Comparison of ENCODE assay signal across 11 mouse cellular contexts in the genomic region with DNA sequence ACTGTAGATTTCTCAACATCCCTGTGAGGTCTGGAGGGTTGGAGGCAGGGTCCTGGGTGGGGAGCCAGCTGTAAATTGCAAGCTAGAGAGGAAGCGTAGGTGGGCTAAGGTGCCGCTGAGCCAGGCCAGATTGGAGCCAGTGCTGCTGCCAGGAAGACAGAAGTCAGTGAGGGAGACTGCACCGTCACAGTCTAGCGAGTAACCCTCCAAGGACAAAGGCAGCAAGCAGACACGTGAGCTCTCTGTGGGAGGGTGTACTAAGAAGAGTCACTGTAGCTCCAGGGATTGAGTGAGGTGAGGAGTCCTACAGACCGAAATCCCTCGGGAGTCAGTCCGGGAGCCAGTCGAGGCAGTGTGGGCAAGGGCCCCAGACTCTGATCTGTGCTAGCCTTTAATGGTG. TPM values are rescaled to one million over a fixed set of nuclear protein-coding genes. Genes with fewer than 3 reads are reported as not detected.
DNase-seq lines count a peak whose midpoint lies in the region; ATAC-seq lines count a peak whose summit lies in the region.
"Had no signal": no experiment of that assay in that cellular context is flagged by ENCODE, and none has a peak within 500 bp of the region (broad histone marks: within the 10 kb centered on the region; RNA-seq: fewer than 3 reads in every experiment).

No protein-coding gene starts in this region.

- peaks cover 25% of the 10 kb centered on the region for H3K4me1 ChIP-seq in forebrain, embryonic 13.5 days
- H3K4me1 ChIP-seq in forebrain, embryonic 14.5 days (ENCODE audit: control insufficient read depth, insufficient read depth, low read length): peaks cover 10% of the 10 kb centered on the region
- peaks cover 14% of the 10 kb centered on the region for H3K4me1 ChIP-seq in midbrain, embryonic 12.5 days
- peaks cover 14% of the 10 kb centered on the region for H3K4me1 ChIP-seq in midbrain, embryonic 16.5 days (ENCODE audit: control insufficient read depth, insufficient read depth, low read length)
- H3K4me1 ChIP-seq in heart, embryonic 15.5 days (replicated peaks): peaks cover 57% of the 10 kb centered on the region

- 78% methylated on average over 9 of the region's 9 CpGs for WGBS in forebrain, embryonic 13.5 days
- WGBS in forebrain, embryonic 14.5 days: 78% methylated on average over 9 of the region's 9 CpGs
- WGBS in midbrain, embryonic 12.5 days: 70% methylated on average over 9 of the region's 9 CpGs
- WGBS in midbrain, embryonic 16.5 days: 61% methylated on average over 9 of the region's 9 CpGs
- WGBS in heart, embryonic 15.5 days: 63% methylated on average over 9 of the region's 9 CpGs

- H3K4me3 ChIP-seq in forebrain, embryonic 13.5 days: no peak overlapping the region
- H3K4me3 ChIP-seq in forebrain, embryonic 14.5 days (ENCODE audit: low read depth, low read length): no peak overlapping the region
- H3K4me3 ChIP-seq in midbrain, embryonic 12.5 days: no peak overlapping the region
- no peak overlapping the region for H3K4me3 ChIP-seq in midbrain, embryonic 16.5 days (ENCODE audit: low read depth, low read length)
- no peak overlapping the region for H3K4me3 ChIP-seq in heart, embryonic 15.5 days
- H3K4me3 ChIP-seq: liver, embryonic 13.5 days had no signal

- H3K9me3 ChIP-seq in forebrain, embryonic 13.5 days (replicated peaks): no peaks in the 10 kb centered on the region; the same call in 1 of the 2 replicates
- H3K9me3 ChIP-seq in forebrain, embryonic 14.5 days (replicated peaks; ENCODE audit: control insufficient read depth, low read length): 0 out of 2 replicates have a peak, but pooled peaks cover 3% of the 10 kb centered on the region
- H3K9me3 ChIP-seq in midbrain, embryonic 12.5 days: 0 out of 2 replicates have a peak, but pooled peaks cover 3% of the 10 kb centered on the region
- 0 out of 2 replicates have a peak, but pooled peaks cover 3% of the 10 kb centered on the region for H3K9me3 ChIP-seq in midbrain, embryonic 16.5 days (replicated peaks; ENCODE audit: control insufficient read depth, low read length, poor library complexity, severe bottlenecking)
- no peaks in the 10 kb centered on the region for H3K9me3 ChIP-seq in heart, embryonic 15.5 days (replicated peaks)

- H3K27ac ChIP-seq in forebrain, embryonic 13.5 days: no peak overlapping the region
- no peak overlapping the region for H3K27ac ChIP-seq in forebrain, embryonic 14.5 days (ENCODE audit: low read depth, low read length)
- 0 out of 2 replicates have a peak overlapping the region, but pooled peaks have one; percentile 15 for H3K27ac ChIP-seq in midbrain, embryonic 12.5 days (replicated peaks)
- no peak overlapping the region for H3K27ac ChIP-seq in midbrain, embryonic 16.5 days (ENCODE audit: low read length)
- peak overlapping the region; percentile 52 for H3K27ac ChIP-seq in heart, embryonic 15.5 days
- H3K27ac ChIP-seq: liver, embryonic 13.5 days had no signal

- H3K9ac ChIP-seq in forebrain, embryonic 13.5 days: 0 out of 2 replicates have a peak overlapping the region, but pooled peaks have one; percentile 16
- no peak overlapping the region for H3K9ac ChIP-seq in forebrain, embryonic 14.5 days (ENCODE audit: low read length)
- no peak overlapping the region for H3K9ac ChIP-seq in midbrain, embryonic 12.5 days (replicated peaks)
- no peak overlapping the region for H3K9ac ChIP-seq in midbrain, embryonic 16.5 days (ENCODE audit: low read depth, low read length)
- H3K9ac ChIP-seq in heart, embryonic 15.5 days: 0 out of 2 replicates have a peak overlapping the region, but pooled peaks have one; percentile 0
- H3K9ac ChIP-seq: liver, embryonic 13.5 days had no signal

- no peaks in the 10 kb centered on the region for H3K27me3 ChIP-seq in forebrain, embryonic 13.5 days
- H3K27me3 ChIP-seq in forebrain, embryonic 14.5 days (replicated peaks; ENCODE audit: control insufficient read depth, insufficient read depth, low read length): no peaks in the 10 kb centered on the region
- peaks cover 4% of the 10 kb centered on the region; the same call in 1 of the 2 replicates for H3K27me3 ChIP-seq in midbrain, embryonic 12.5 days
- no peaks in the 10 kb centered on the region for H3K27me3 ChIP-seq in midbrain, embryonic 16.5 days (ENCODE audit: control insufficient read depth, insufficient read depth, low read depth, low read length)
- H3K27me3 ChIP-seq in heart, embryonic 15.5 days: no peaks in the 10 kb centered on the region
- H3K27me3 ChIP-seq: liver, embryonic 13.5 days had no signal

- DNase-seq in forebrain, embryonic 14.5 days (ENCODE audit: low spot score): no peak
- DNase-seq in kidney, postnatal 25 days: peak; percentile 78 to 94
- no peak for DNase-seq in layer of hippocampus, postnatal 25 days (ENCODE audit: extremely low spot score in 1 of 2, low spot score in 1 of 2)
- DNase-seq: embryo, embryonic 11 days; liver, embryonic 13.5 days; right cerebral cortex, postnatal 25 days had no signal

- no peak overlapping the region for H3K4me2 ChIP-seq in forebrain, embryonic 13.5 days
- no peak overlapping the region for H3K4me2 ChIP-seq in forebrain, embryonic 14.5 days (ENCODE audit: low read length)
- no peak overlapping the region for H3K4me2 ChIP-seq in midbrain, embryonic 12.5 days (replicated peaks)
- H3K4me2 ChIP-seq in midbrain, embryonic 16.5 days (ENCODE audit: low read length): no peak overlapping the region
- H3K4me2 ChIP-seq in heart, embryonic 15.5 days: no peak overlapping the region
- H3K4me2 ChIP-seq: liver, embryonic 13.5 days had no signal

- no peak for ATAC-seq in forebrain, embryonic 13.5 days
- ATAC-seq in forebrain, embryonic 14.5 days: no peak
- no peak for ATAC-seq in midbrain, embryonic 12.5 days (ENCODE audit: low FRiP score, low read depth)
- ATAC-seq in midbrain, embryonic 16.5 days: no peak
- no peak for ATAC-seq in heart, embryonic 15.5 days (replicated peaks; ENCODE audit: insufficient number of reproducible peaks, insufficient read depth, low FRiP score, low read depth)
- no peak for ATAC-seq in granulocyte monocyte progenitor cell, adult 5-6 weeks (replicated peaks; ENCODE audit: poor library complexity, severe bottlenecking)

- H3K36me3 ChIP-seq in forebrain, embryonic 13.5 days (ENCODE audit: poor library complexity, severe bottlenecking): peaks cover 53% of the 10 kb centered on the region
- H3K36me3 ChIP-seq in forebrain, embryonic 14.5 days (ENCODE audit: control insufficient read depth, insufficient read depth, low read length): peaks cover 44% of the 10 kb centered on the region
- peaks cover 48% of the 10 kb centered on the region for H3K36me3 ChIP-seq in midbrain, embryonic 12.5 days
- H3K36me3 ChIP-seq in midbrain, embryonic 16.5 days (ENCODE audit: control insufficient read depth, insufficient read depth, low read length): peaks cover 19% of the 10 kb centered on the region; the same call in 1 of the 2 replicates
- peaks cover 15% of the 10 kb centered on the region for H3K36me3 ChIP-seq in heart, embryonic 15.5 days

RNA-seq across cellular contexts. Expression of gene Mnt, which starts 10.6 kb away (rescaled TPM):
- 6.8 and 8.1 TPM in 2 replicates for polyA plus RNA-seq in forebrain, embryonic 13.5 days (2015; fragmentation: Nextera tagmentation; extraction: Ambion mirVana)
- 6.8 and 7.6 TPM in 2 replicates for polyA plus RNA-seq in forebrain, embryonic 14.5 days (2014; fragmentation: Nextera tagmentation; extraction: Ambion mirVana)
- polyA plus RNA-seq in midbrain, embryonic 12.5 days (2016; fragmentation: Nextera tagmentation; extraction: Ambion mirVana): 8.7 TPM in 2 replicates
- 7.6 and 8.6 TPM in 2 replicates for polyA plus RNA-seq in midbrain, embryonic 16.5 days (2015; fragmentation: Nextera tagmentation; extraction: Ambion mirVana)
- polyA plus RNA-seq in heart, embryonic 15.5 days (2015; fragmentation: Nextera tagmentation; extraction: Ambion mirVana): 3.0 and 3.7 TPM in 2 replicates
- total RNA-seq in granulocyte monocyte progenitor cell, adult 5-6 weeks (2014; fragmentation: Nextera tagmentation): 14.4 and 20.2 TPM in 2 replicates
- 5.3 and 6.0 TPM in 2 replicates for total RNA-seq in granulocyte monocyte progenitor cell, adult 5-6 weeks (2017)
- total RNA-seq in layer of hippocampus, postnatal 25 days (2021): 10 to 100 TPM; 28.9 to 34.4 TPM

RNA-seq across cellular contexts. Expression of gene Sgsm2, which starts 55.5 kb away (rescaled TPM):
- 9.7 and 10.5 TPM in 2 replicates for polyA plus RNA-seq in forebrain, embryonic 13.5 days (2015; fragmentation: Nextera tagmentation; extraction: Ambion mirVana)
- 8.3 and 10.6 TPM in 2 replicates for polyA plus RNA-seq in forebrain, embryonic 14.5 days (2014; fragmentation: Nextera tagmentation; extraction: Ambion mirVana)
- polyA plus RNA-seq in midbrain, embryonic 12.5 days (2016; fragmentation: Nextera tagmentation; extraction: Ambion mirVana): 16.2 and 19.0 TPM in 2 replicates
- 30.3 and 31.8 TPM in 2 replicates for polyA plus RNA-seq in midbrain, embryonic 16.5 days (2015; fragmentation: Nextera tagmentation; extraction: Ambion mirVana)
- 3.5 and 5.5 TPM in 2 replicates for polyA plus RNA-seq in heart, embryonic 15.5 days (2015; fragmentation: Nextera tagmentation; extraction: Ambion mirVana)
- 6.7 and 8.9 TPM in 2 replicates for total RNA-seq in granulocyte monocyte progenitor cell, adult 5-6 weeks (2014; fragmentation: Nextera tagmentation)
- 2.8 and 3.0 TPM in 2 replicates for total RNA-seq in granulocyte monocyte progenitor cell, adult 5-6 weeks (2017)
- total RNA-seq in layer of hippocampus, postnatal 25 days (2021): 10 to 100 TPM; 82.9 to 86.4 TPM

RNA-seq across cellular contexts. Expression of gene Tsr1, which starts 56.5 kb away (rescaled TPM):
- polyA plus RNA-seq in forebrain, embryonic 13.5 days (2015; fragmentation: Nextera tagmentation; extraction: Ambion mirVana): 33.3 and 39.1 TPM in 2 replicates
- polyA plus RNA-seq in forebrain, embryonic 14.5 days (2014; fragmentation: Nextera tagmentation; extraction: Ambion mirVana): 33.2 and 38.2 TPM in 2 replicates
- polyA plus RNA-seq in midbrain, embryonic 12.5 days (2016; fragmentation: Nextera tagmentation; extraction: Ambion mirVana): 36.0 and 36.4 TPM in 2 replicates
- polyA plus RNA-seq in midbrain, embryonic 16.5 days (2015; fragmentation: Nextera tagmentation; extraction: Ambion mirVana): 27.6 and 30.2 TPM in 2 replicates
- polyA plus RNA-seq in heart, embryonic 15.5 days (2015; fragmentation: Nextera tagmentation; extraction: Ambion mirVana): 19.2 and 25.9 TPM in 2 replicates
- total RNA-seq in granulocyte monocyte progenitor cell, adult 5-6 weeks (2014; fragmentation: Nextera tagmentation): 52.4 and 58.6 TPM in 2 replicates
- total RNA-seq in granulocyte monocyte progenitor cell, adult 5-6 weeks (2017): 87.9 and 96.7 TPM in 2 replicates
- 10 to 100 TPM; 32.6 to 32.9 TPM for total RNA-seq in layer of hippocampus, postnatal 25 days (2021)

Comparison
In these comparisons a context has a peak if more than half of its experiments do, and no peak if none do; other contexts are left out.
1. H3K27ac ChIP-seq: peak in midbrain, embryonic 12.5 days (single experiment) and heart, embryonic 15.5 days (single experiment); none in forebrain, embryonic 13.5 days (single experiment), forebrain, embryonic 14.5 days (single experiment) and midbrain, embryonic 16.5 days (single experiment).
2. H3K9ac ChIP-seq: peak in forebrain, embryonic 13.5 days (single experiment) and heart, embryonic 15.5 days (single experiment); none in forebrain, embryonic 14.5 days (single experiment), midbrain, embryonic 12.5 days (single experiment) and midbrain, embryonic 16.5 days (single experiment).
3. DNase-seq: peak in kidney, postnatal 25 days (2 of 2); none in forebrain, embryonic 14.5 days (single experiment) and layer of hippocampus, postnatal 25 days (0 of 2).